Mouse (Mus musculus) kidney, adult 9 months (tissue): ENCODE measurements at regions not wholly inside any gene's neighbourhood (a gene's known extent, or its start where the extent isn't known, plus 50 kb on each side); places are given as distances from the start of the nearest gene placed in this dataset.
A peak's percentile ranks its signal among the peaks of the same experiment; 100 is the strongest.

Experiments
- DNase-seq: peaks from one replicate; pipeline ENCODE4 v3.0.0; 2022

DNA sequence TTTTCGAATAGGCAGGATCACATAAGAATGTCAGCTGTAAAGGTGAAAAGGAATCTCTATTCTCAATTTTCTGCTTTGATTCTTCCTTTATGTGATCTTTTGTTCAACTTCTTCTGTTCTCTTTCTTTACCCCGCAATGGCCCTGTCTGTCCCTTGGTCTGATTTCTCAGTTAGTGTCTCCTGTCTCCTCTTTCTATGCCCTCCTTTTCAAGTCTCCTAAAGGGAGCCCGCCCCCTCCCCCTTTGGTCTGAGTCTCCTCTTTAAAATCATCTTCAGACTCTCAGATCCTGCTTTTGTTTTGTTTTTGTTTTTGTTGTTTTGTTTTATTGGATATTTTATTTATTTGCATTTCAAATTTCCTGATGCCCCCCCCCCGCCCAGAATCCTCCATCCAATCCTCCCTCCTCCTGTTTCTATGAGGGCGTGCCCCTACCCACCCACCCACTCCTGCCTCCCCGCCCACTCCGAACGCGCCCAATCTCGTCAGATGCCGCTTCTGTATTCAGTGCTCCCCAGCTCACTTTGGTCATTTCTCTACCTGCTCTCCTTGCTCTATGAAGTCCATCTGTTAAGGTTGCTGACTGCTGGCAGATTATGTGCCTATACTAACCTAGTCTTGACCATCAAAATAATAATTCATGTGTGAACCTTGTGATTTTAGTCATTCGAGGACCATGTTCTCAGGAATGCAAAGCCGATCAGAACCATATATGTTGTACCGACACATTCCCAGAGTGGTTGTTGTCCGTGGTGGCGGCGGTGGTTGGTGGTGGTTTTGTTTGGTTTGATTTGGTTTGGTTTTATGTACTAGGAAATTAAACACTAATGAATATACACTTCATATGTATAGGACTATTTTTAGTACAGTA is 487.9 kb upstream of the Adam24 start:
- DNase-seq = no peak

DNA sequence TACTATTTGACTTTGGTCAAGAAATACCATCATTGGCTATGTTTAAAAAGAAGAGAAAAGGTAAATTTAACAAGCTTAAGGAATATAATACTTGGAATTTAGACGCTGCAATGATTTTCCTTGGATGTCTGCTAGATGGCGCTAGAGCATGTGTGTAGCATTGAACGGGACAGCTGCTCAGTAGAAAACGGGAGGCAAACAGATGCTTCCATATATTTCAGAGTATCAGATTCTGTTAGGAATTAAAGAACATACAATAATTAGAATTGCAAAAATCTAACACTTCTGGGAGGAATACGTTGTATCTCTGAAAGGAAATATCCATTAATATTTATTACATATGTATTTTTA is 487.3 kb upstream of the Adam24 start:
- DNase-seq = peak; percentile 36

DNA sequence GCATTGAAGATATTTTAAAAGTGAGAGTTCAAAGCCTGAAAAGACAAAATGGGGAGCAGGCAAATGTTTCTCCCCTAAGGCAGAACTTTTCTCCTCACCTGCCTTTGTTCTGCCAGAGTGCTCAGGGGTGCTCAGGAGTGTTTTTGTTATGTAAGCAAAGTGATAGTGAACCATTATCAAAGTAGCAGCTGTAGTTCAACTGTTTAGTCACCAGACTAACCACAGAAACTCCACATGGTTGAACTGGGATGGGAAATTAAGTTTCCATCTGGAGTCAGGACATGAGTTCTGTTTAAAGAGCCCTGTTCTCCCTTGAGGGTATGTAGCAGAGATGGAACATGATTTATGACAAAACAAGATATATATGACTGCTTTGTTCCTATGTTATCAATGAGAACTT is 482.6 kb upstream of the Adam24 start:
- no peak for DNase-seq

DNA sequence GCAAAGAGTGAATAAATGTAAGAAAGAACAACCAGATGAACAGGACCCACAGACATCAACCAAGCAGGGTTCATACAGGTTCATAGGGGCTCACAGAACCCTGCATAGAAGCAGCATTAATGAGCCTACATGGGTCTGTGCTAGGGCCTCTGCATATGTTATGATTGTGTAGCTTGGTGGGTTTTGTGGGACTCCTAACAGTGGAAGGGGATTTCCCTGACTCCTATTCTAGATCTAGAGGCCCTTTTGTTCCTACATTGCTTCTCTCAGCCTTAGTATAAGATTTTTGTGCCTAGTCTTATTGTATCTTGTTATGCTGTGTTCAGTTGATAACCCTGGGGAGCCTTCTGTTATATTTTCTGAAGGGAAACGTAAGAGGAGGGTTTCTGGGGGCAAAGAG is 481.7 kb upstream of the Adam24 start:
- DNase-seq = no peak

DNA sequence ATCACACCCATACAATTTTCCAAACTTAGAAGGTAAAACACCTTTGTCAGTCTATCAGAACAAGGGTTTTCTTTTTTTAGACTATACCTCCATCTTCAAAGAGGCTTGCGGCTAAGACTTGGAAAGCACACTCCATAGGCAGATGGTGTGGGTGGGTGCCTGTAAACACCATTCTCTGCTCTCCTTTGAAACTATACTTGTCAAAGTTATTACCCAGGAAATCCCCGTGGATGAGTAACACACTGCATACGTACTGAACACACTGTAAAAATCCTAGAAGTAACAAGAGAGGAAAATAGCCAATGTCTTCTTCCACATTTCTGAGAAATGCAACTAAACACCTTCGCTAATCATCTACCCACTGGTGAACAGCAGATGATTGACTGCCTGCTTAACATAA is 464.0 kb upstream of the Adam24 start:
- DNase-seq = no peak

DNA sequence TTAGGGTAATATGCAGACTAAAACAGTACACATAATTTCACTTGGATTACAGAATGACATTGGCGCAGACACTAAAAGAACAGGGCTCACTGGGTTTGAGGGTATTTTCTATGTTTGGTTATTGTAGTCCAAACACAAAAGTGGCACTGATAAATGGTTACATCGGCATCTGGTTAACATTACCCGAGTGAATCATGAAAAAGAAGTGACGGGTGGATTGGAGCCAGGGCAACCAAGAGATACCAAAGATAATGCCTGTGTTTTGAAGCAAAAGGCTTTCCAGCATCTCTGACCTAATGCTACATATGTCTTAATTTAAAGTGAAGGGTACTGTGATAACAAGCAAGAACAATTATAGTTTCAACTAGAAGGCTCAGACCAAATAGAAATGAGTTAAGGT is 451.4 kb upstream of the Adam24 start:
- no peak for DNase-seq

DNA sequence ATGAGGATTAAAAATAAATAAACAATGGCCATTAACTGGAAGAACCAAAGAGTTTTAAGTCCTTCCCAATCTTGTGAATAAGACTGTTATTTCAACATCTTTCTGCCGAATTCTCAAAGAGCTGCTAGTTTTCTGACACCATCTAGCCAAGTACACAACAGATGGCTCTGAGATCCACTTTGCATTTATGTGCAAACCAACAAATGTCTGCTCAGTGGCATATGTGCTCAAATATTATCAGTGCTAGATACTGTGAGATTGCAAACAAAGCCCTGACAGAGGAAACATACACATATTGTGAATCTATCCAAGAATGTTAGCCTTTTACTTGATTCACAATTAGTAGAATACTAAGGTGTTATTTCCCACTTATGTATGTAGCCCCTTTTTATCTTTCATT is 447.6 kb upstream of the Adam24 start:
- no peak for DNase-seq
